Mouse (Mus musculus) MEL (cell line): ENCODE measurements around the gene Gramd1b.

Source experiments
- CTCF ChIP-seq, 3 experiments: IDR thresholded peaks in 2 of 3; conservative IDR thresholded peaks in 1 of 3; 2 replicates each; pipeline ENCODE4 v1.5.1; 2011 to 2012; ENCODE audit warnings: low read length in 3 of 3, low read depth in 2 of 3, mild to moderate bottlenecking in 2 of 3, improper control_type of control experiment in 1 of 3, inconsistent platforms in 1 of 3, mixed read lengths in 1 of 3, moderate library complexity in 1 of 3; ENCODE audit not compliant: control insufficient read depth in 1 of 3, insufficient read depth in 1 of 3, poor library complexity in 1 of 3, severe bottlenecking in 1 of 3
- POLR2A ChIP-seq, 2 experiments: IDR thresholded peaks; 2 replicates each; pipeline ENCODE4 v1.6.1; 2011 to 2012; ENCODE audit warnings: low read length in 2 of 2, mild to moderate bottlenecking in 2 of 2, control low read depth in 1 of 2, improper control_type of control experiment in 1 of 2, low read depth in 1 of 2, moderate library complexity in 1 of 2; ENCODE audit not compliant: control insufficient read depth in 1 of 2, insufficient read depth in 1 of 2, poor library complexity in 1 of 2

GRCm38 (mm10) chr9:40245466-40245865 is 285.7 kb downstream of the Gramd1b start:
- TF ChIP-seq CTCF (IDR thresholded peaks at IDR 0.05 in 2 of 3, conservative IDR thresholded peaks at IDR 0.05 in 1 of 3; ENCODE audit: control insufficient read depth in 1 of 3, insufficient read depth in 1 of 3, low read depth in 2 of 3, low read length in 3 of 3, poor library complexity in 1 of 3, severe bottlenecking in 1 of 3) = no peak
- TF ChIP-seq POLR2A (IDR thresholded peaks at IDR 0.05; ENCODE audit: control insufficient read depth in 1 of 2, insufficient read depth in 1 of 2, low read depth in 1 of 2, low read length in 2 of 2, poor library complexity in 1 of 2) = no peak
